Mouse (Mus musculus) kidney, embryonic 16.5 days (tissue): ENCODE data around the gene Camk2b. TPM values are rescaled to one million over a fixed set of nuclear protein-coding genes. Genes with fewer than 3 reads are reported as not detected.

ENCODE experiments used
- ATAC-seq: fragments of 200-750 bp; cut with Nextera tagmentation; 2 replicates; pipeline ENCODE4 v1.8.0; 2017; ENCODE audit warnings: moderate TSS enrichment; ENCODE audit not compliant: low FRiP score, low TSS enrichment
- H3K27ac ChIP-seq: fragments of 300-500 bp; sonication (generic); 2 replicates; pipeline ENCODE4 v1.5.1; 2014; ENCODE audit warnings: low read length
- H3K27me3 ChIP-seq: fragments of 300-500 bp; sonication (generic); 2 replicates; pipeline ENCODE4 v1.6.1; 2014; ENCODE audit warnings: low read length, control low read depth, mixed read lengths; ENCODE audit not compliant: insufficient read depth
- H3K36me3 ChIP-seq: fragments of 300-500 bp; sonication (generic); 2 replicates; pipeline ENCODE4 v1.6.1; 2014; ENCODE audit warnings: low read length, control low read depth, mixed read lengths; ENCODE audit not compliant: insufficient read depth
- H3K4me1 ChIP-seq: fragments of 300-500 bp; sonication (generic); 2 replicates; pipeline ENCODE4 v1.6.1; 2014; ENCODE audit warnings: low read length, control low read depth, mixed read lengths; ENCODE audit not compliant: insufficient read depth
- H3K4me2 ChIP-seq: fragments of 300-500 bp; sonication (generic); replicated peaks from 2 replicates; pipeline ENCODE4 v1.6.1; 2014; ENCODE audit warnings: low read depth, low read length
- H3K4me3 ChIP-seq: fragments of 300-500 bp; sonication (generic); 2 replicates; pipeline ENCODE4 v1.5.1; 2014; ENCODE audit warnings: mild to moderate bottlenecking, low read length
- H3K9ac ChIP-seq: fragments of 300-500 bp; sonication (generic); replicated peaks from 2 replicates; pipeline ENCODE4 v1.6.1; 2014; ENCODE audit warnings: low read length
- H3K9me3 ChIP-seq: fragments of 300-500 bp; sonication (generic); 2 replicates; pipeline ENCODE4 v1.6.1; 2016; ENCODE audit warnings: low read length, control low read depth
- WGBS: fragments of 180-500 bp; shearing (Covaris S2); extraction: QIAGEN DNeasy Blood & Tissue Kit; methylation state at CpG from one replicate; pipeline ENCODE4 v1.1.7; 2014; 5-methylcytosine and 5-hydroxymethylcytosine counted together
- polyA plus RNA-seq: library from polyadenylated mRNA; unstranded; fragments of >200 nt; fragmentation: Nextera tagmentation; extraction: Ambion mirVana; gene quantifications from 2 replicates; pipeline ENCODE4 v1.2.1, GENCODE M21; 2015

Camk2b gene
- polyA plus RNA-seq, 1 experiment from 2014 or later = 4.1 TPM

- H3K27ac ChIP-seq = no peak overlapping the region
- H3K27me3 ChIP-seq = no peaks in the 10 kb centered on the region
- no peak overlapping the region for H3K9ac ChIP-seq
- H3K4me1 ChIP-seq = peaks cover 16% of the 10 kb centered on the region
- H3K4me3 ChIP-seq = no peak overlapping the region
- H3K9me3 ChIP-seq = no peaks in the 10 kb centered on the region
- H3K36me3 ChIP-seq = no peaks in the 10 kb centered on the region
- H3K4me2 ChIP-seq = no peak overlapping the region
- ATAC-seq = peak; percentile 49
- 17% methylated on average over 8 of the region's 8 CpGs for WGBS
These were observed 70.2 kb downstream of the Camk2b start for GRCm38 (mm10) chr11:5995989-5996388.

GRCm38 (mm10) chr11:5994880-5995279, 71.3 kb downstream of the Camk2b start:
- Histone ChIP-seq H3K4me3 (no peak overlapping the region), H3K9me3 (no peaks in the 10 kb centered on the region), H3K9ac (no peak overlapping the region), H3K4me1 (peaks cover 5% of the 10 kb centered on the region), H3K27ac (no peak overlapping the region), H3K27me3 (no peaks in the 10 kb centered on the region), H3K4me2 (no peak overlapping the region), H3K36me3 (no peaks in the 10 kb centered on the region)
- 78% methylated on average over 3 of the region's 3 CpGs for WGBS
- ATAC-seq = no peak

DNA sequence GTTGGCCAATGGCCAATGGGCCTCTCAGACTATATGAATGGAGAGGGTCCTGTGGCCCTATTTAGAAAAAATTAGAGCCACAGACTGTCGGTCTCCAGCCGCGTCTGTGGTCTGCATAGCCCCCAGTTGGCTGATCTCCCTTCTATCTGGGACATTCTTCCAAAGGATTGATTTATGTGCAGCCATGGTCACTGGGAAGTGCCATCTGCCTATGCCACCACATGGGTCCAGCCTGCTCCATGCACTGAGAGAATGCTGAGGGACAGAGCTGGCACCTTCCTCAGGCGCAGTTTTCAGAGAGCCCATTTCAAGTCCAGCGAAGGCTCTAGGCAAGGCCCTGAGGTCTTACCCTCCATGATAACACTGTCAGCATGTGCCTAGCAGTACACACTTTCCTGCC, 72.0 kb downstream of the Camk2b start:
- Histone ChIP-seq H3K4me1 (no peaks in the 10 kb centered on the region), H3K4me3 (no peak overlapping the region), H3K9me3 (no peaks in the 10 kb centered on the region), H3K27me3 (no peaks in the 10 kb centered on the region), H3K27ac (no peak overlapping the region), H3K4me2 (no peak overlapping the region), H3K9ac (no peak overlapping the region), H3K36me3 (no peaks in the 10 kb centered on the region)
- 94% methylated on average over 5 of the region's 5 CpGs for WGBS
- no peak for ATAC-seq

DNA sequence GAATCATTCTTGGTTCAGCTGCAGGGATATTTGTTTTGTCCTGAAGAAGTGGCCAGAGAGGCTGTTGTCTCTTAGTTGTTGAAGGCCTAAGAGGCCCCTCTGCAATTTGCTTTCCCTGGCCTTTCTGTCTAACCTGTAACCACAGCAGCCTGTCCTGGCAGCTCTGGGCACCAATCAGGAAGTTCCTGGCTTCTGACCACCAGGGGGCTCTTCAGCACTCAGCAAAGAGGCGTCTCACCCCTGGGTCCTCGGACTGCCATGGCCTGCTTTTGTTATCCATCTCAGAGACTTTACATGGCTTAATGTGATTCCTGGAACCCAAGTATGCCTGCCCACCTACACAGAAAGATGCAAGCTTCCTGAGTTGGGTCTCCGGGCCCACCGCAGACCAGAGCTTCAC, 75.3 kb downstream of the Camk2b start:
- H3K4me3 ChIP-seq = no peak overlapping the region
- no peak overlapping the region for H3K4me2 ChIP-seq
- no peaks in the 10 kb centered on the region for H3K27me3 ChIP-seq
- H3K27ac ChIP-seq = no peak overlapping the region
- H3K9ac ChIP-seq = no peak overlapping the region
- H3K4me1 ChIP-seq = no peaks in the 10 kb centered on the region
- H3K9me3 ChIP-seq = no peaks in the 10 kb centered on the region
- ATAC-seq = peak; percentile 43; the same call in 1 of the 2 replicates
- 34% methylated on average over 4 of the region's 4 CpGs for WGBS
- H3K36me3 ChIP-seq = no peaks in the 10 kb centered on the region

DNA sequence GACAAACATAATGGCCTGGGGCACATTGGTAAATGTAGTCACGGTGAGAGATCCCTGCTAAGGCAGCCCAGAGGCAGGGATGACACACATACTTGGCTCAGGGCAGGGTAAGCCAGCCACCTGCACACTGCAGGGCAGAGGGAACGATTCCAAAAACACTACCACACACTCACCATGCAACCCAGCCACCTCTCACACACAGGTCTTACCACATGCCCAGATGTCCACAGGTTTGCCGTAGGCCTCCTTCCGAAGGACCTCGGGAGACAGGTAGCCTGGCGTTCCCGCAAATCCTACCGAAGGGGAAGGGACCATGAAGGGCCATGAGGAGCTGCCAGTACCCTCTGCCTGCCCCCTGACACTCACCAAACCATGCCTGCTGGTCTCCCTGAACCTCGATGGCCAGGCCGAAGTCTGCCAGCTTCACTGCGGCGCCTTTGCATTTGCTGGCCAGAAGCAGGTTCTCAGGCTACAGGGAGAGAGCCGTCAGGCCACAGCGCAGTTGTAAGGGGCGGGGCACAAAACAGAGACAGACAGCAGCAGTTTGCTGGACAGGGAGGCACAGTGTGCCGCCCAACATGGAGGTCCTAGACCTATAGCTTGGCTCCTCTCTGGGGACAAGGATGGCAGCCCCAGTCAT, 76.1 kb downstream of the Camk2b start:
- 85% methylated on average over 16 of the region's 16 CpGs for WGBS
- H3K4me3 ChIP-seq = no peak overlapping the region
- H3K4me1 ChIP-seq = no peaks in the 10 kb centered on the region
- H3K9ac ChIP-seq = no peak overlapping the region
- H3K27me3 ChIP-seq = no peaks in the 10 kb centered on the region
- no peak overlapping the region for H3K4me2 ChIP-seq
- H3K27ac ChIP-seq = no peak overlapping the region
- no peaks in the 10 kb centered on the region for H3K9me3 ChIP-seq
- H3K36me3 ChIP-seq = no peaks in the 10 kb centered on the region
- ATAC-seq = no peak

DNA sequence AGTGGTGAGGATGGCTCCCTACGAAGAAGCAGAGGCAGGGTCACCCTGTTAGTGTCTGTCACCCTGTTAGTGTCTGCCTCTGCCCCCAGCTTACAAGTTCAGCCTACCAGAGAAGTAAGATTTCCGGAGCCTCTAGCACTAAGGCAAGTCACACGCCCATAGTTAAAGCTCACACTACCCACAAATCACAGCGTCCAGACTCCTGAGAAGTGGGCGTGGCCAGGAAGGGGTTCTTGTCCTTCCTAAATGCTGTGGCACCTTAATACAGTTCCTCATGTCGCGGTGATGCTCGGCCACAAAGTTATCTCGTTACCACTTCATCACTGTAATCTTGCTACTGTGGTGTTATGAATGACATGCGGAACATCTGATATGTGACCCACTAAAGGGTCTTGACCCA, 78.0 kb downstream of the Camk2b start:
- no peaks in the 10 kb centered on the region for H3K9me3 ChIP-seq
- no peaks in the 10 kb centered on the region for H3K27me3 ChIP-seq
- ATAC-seq = no peak
- H3K9ac ChIP-seq = no peak overlapping the region
- H3K36me3 ChIP-seq = no peaks in the 10 kb centered on the region
- no peak overlapping the region for H3K4me3 ChIP-seq
- H3K27ac ChIP-seq = no peak overlapping the region
- 75% methylated on average over 10 of the region's 10 CpGs for WGBS
- no peak overlapping the region for H3K4me2 ChIP-seq
- no peaks in the 10 kb centered on the region for H3K4me1 ChIP-seq

DNA sequence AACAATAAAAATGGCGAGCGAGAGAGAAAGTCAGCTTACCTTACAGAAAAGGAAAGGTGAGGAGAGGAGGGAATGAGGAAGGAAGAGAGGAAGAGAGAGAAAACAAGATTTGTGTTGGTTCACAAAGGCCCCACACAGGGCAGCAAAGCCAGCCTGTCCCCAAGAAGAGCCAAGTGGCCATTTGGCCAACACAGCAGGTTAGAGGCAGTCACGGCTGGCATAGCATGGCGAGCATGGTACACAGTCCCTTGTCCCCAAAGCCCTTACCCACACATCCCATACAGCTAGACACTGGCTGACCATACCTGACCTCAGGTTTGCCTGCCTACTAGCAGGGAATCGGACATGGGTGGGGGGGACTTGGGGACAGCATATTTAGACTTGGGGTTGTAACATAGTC, 82.5 kb downstream of the Camk2b start:
- Histone ChIP-seq H3K27ac (no peak overlapping the region), H3K27me3 (no peaks in the 10 kb centered on the region), H3K36me3 (no peaks in the 10 kb centered on the region), H3K4me2 (no peak overlapping the region), H3K4me1 (no peaks in the 10 kb centered on the region), H3K4me3 (no peak overlapping the region), H3K9me3 (no peaks in the 10 kb centered on the region), H3K9ac (no peak overlapping the region)
- no peak for ATAC-seq
- 88% methylated on average over 5 of the region's 5 CpGs for WGBS

GRCm38 (mm10) chr11:5981323-5981722, 84.8 kb downstream of the Camk2b start:
- Histone ChIP-seq H3K27me3 (no peaks in the 10 kb centered on the region), H3K4me2 (no peak overlapping the region), H3K36me3 (no peaks in the 10 kb centered on the region), H3K27ac (no peak overlapping the region), H3K9me3 (no peaks in the 10 kb centered on the region), H3K4me3 (no peak overlapping the region), H3K9ac (no peak overlapping the region), H3K4me1 (peaks cover 5% of the 10 kb centered on the region; the same call in 1 of the 2 replicates)
- 85% methylated on average over 7 of the region's 7 CpGs for WGBS
- ATAC-seq = no peak

DNA sequence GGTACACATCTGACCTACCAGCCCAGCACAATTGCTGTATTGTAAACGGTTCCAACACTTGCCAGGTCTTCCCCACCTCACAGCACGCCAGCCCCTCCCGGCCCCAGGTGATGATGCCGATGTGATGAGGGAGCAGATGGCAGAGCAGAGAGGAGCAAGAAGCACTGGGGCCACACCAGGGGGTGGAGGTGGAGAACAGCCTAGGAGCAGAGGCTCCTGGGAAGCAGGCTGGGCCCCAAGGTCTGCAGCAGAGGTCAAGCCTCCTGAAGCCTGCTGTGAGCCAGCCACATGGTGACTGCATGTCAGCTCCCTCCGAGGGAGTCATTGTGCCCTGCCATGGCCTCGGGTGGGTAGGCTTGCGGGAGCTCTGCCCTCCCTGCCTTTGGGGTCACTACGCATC, 85.6 kb downstream of the Camk2b start:
- WGBS = 57% methylated on average over 8 of the region's 8 CpGs

GRCm38 (mm10) chr11:5980108-5980507, 86.1 kb downstream of the Camk2b start:
- Histone ChIP-seq H3K27ac (no peak overlapping the region), H3K27me3 (no peaks in the 10 kb centered on the region), H3K9ac (no peak overlapping the region), H3K4me1 (peaks cover 5% of the 10 kb centered on the region; the same call in 1 of the 2 replicates), H3K36me3 (no peaks in the 10 kb centered on the region), H3K4me2 (no peak overlapping the region), H3K4me3 (no peak overlapping the region), H3K9me3 (no peaks in the 10 kb centered on the region)
- no peak for ATAC-seq
- 79% methylated on average over 2 of the region's 2 CpGs for WGBS

More for the DNA sequence above, 85.6 kb downstream of the Camk2b start:
- Histone ChIP-seq H3K9ac (no peak overlapping the region), H3K4me3 (no peak overlapping the region), H3K36me3 (no peaks in the 10 kb centered on the region), H3K4me2 (no peak overlapping the region), H3K9me3 (no peaks in the 10 kb centered on the region), H3K27ac (no peak overlapping the region), H3K4me1 (peaks cover 5% of the 10 kb centered on the region; the same call in 1 of the 2 replicates), H3K27me3 (no peaks in the 10 kb centered on the region)
- no peak for ATAC-seq
